Mouse (Mus musculus) olfactory bulb, adult 2 months (tissue): Measurements from ENCODE around the gene Fblim1.

Experiments
- CTCF ChIP-seq: fragments of 200-500 bp; IDR thresholded peaks from 2 replicates; pipeline ENCODE4 v1.5.1; 2012; ENCODE audit warnings: low read depth, mild to moderate bottlenecking, low read length, moderate library complexity; ENCODE audit not compliant: insufficient read depth
- POLR2A ChIP-seq: fragments of 200-500 bp; IDR thresholded peaks from 2 replicates; pipeline ENCODE4 v1.6.1; 2012; ENCODE audit warnings: mild to moderate bottlenecking, low read depth, low read length, moderate library complexity; ENCODE audit not compliant: insufficient read depth

GRCm38 (mm10) chr4:141648262-141648661 lies 42.4 kb upstream of the Fblim1 start:
- TF ChIP-seq POLR2A (no peak), CTCF (no peak)
